Mouse (Mus musculus) left cerebral cortex, adult 8-10 months (tissue): ENCODE measurements around the gene Coro2b. TPM values are rescaled to one million over a fixed set of nuclear protein-coding genes. Genes with fewer than 3 reads are reported as not detected.

Experiments used
- DNase-seq, 2 experiments: peaks; one replicate each; pipeline ENCODE4 v3.0.0; 2022; ENCODE audit warnings: low spot score in 2 of 2
- total RNA-seq, 4 experiments: library from RNA; stranded (reverse); gene quantifications; 2 replicates each; pipeline ENCODE4 v1.2.4; 2022

Coro2b gene
- total RNA-seq, 4 experiments from 2014 or later, result 159 to 171 (median 170) TPM

GRCm38 (mm10) chr9:62406423-62407013 is 130.3 kb downstream of the Coro2b start:
- no peak for DNase-seq

DNA sequence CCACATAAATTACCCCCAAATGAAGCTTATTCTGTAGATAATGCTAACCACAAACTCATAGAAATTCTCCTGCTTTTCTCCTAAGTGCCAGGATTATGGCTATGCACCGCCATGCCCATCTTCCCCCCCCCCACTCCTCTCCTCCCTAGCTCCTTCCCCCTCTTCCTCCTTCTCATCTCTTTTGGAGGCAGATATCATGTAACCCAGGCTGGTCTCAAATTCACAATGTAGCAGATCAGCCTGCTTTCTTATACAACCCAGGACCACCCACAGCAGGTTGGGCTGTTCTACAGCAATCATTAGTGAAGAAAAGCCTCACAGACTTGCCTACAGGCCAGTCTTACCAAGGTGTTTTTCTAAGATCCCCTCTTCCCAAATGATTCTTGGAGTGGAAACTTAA is 135.3 kb downstream of the Coro2b start:
- DNase-seq, result no peak

GRCm38 (mm10) chr9:62400531-62401170 is 136.2 kb downstream of the Coro2b start:
- no peak for DNase-seq

DNA sequence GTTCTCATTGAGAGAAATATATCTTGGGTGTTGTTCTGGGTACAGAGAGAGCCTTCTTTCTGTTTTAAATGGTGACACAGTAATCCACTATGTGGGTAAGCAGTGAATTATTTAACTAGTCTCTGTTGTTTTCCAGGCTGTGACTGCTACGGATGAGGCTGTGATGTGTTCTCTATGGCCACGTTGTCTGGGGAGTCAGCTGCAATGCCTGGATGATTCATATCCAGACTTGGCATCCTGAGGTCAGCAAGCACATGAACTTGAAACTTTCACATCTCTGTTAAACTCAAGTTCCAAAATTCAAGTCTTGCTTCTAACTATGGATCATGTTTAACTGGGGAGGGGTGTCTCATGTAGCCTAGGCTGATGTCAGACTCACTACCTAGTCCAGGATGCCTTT is 142.7 kb downstream of the Coro2b start:
- no peak for DNase-seq

GRCm38 (mm10) chr9:62393531-62393930 is 143.3 kb downstream of the Coro2b start:
- no peak for DNase-seq

- DNase-seq, result no peak
Observed at GRCm38 (mm10) chr9:62389735-62390134, 147.1 kb downstream of the Coro2b start.

DNA sequence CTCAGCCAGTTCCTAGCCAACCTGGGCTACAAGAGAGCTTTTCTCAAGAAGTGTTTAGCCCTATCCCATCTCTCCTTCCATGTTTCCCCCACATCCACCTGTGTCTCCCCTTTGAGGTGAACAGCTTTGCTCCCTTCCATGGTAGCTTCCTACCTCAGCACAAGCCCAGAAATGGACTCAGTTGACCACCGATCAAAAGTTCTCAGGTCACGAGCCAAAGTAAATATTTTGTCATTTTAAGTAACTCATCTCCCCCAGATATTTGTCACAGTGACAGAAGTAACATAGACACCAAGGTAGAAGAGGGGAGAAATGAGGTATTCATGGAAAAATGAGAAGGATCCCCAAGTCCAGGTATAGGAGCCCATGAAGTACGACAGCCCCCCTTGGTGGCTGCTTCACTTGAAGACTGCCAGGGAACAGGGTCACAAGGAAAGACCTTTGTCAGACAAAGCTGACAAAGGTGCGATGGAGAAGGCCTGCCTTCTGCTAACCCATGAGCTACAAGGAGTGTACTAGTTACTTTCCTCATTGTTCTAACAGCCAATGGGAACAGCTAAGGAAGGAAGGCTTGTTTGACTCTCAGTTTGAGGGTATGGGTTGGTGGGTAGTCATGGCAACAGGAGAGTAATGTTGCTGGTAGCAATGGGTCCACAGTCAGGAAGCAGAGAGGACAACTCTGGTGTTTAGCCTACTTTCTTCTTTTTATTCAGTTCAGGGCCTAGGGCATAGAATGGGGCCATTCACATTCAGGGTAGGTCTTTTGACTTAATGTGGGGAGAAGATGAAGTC is 150.9 kb downstream of the Coro2b start:
- DNase-seq, result no peak

GRCm38 (mm10) chr9:62385062-62385461 is 151.8 kb downstream of the Coro2b start:
- no peak for DNase-seq

DNA sequence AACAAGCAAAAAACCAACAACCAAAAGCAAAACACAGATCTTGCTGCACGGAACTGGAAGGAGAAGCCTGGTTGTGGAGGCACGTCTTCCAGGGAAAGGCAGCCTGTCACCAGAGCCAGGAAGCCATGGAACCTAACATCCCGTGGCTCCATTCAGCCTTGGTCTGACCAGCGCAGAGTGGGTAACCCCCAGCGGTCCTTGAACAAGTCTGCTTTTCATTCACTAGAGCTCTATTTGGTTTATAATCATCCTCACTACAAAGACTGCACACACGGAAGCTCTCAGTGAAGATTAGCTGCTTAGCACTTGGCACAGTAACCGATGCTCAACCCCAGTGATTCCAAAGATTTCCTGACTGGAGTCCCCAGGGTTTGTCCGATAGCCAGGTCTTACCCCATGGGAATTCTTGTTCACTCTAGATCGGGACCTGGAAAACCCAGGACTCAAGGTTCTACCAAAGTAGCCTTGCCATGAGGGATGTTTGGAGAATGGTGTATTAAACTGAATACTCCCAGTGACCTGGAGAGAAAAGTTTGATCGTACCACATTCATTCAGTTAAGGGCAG is 154.2 kb downstream of the Coro2b start:
- no peak for DNase-seq

DNA sequence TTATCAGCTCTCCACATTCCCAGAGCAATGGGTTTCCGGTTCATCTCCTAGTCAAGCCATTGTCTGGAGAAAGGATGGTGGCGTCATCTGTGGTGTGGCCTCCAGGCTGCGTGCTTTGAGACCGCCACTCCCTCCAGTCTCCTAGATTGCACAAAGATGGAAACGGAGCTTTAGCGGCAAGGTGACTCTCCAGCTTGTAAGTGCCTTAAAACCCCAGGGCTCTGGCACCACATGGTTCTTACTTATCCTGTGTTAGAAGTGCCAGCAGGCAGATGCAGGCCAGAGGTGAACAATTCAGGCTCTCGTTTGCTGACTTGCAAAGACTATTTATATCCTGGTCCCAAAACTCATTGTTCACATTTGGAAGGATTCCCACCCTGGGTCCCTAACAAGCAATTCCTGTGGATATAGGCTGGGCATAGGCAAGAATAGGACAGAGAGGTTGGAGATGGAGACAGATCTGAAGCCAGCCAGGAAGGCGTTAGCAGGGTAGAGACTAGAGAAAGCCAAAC is 155.4 kb downstream of the Coro2b start:
- no peak for DNase-seq

DNA sequence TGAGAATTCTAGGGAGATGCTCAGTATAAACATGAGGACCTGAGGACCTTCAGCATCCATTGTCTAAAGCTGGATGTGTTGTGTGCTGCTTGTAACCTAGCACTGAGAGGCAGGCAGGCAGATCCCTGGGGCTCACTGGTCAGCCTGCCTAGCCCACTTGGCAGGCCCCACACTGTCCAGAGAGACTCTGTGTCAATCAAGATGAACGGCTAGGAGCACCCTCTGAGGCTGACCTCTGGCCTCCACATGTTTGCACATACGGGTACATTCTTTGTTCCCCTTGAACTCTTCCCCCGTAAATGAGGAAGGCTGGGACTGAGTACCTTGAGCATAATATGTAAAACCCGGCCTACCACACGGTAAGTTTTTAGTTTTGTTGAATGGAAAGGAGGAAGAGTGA is 156.5 kb downstream of the Coro2b start:
- DNase-seq, result no peak

DNA sequence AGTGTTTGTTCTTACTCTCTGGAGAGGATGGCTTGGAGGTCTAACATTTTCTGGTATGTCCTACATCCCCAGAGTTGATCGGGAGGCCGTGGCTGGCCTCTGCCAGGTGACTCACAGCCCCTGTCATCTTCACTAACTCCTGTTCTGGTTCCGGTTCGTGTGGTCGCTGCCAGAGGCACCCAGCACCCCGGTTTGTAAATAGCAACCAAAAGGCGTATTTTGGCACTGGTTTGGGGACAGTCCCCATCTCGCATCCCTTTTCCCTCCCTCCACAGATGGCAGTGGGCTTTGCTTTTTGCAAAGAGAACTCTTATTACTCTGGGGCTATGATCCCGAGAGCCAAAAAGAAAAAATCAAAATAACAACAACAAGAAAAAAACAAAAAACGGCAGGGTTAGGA is 158.9 kb downstream of the Coro2b start:
- no peak for DNase-seq

GRCm38 (mm10) chr9:62374276-62374675 is 162.6 kb downstream of the Coro2b start:
- DNase-seq, result no peak

- DNase-seq, result no peak
Observed at GRCm38 (mm10) chr9:62373222-62374123, 163.4 kb downstream of the Coro2b start.

GRCm38 (mm10) chr9:62372556-62373221 is 164.2 kb downstream of the Coro2b start:
- DNase-seq, result no peak

GRCm38 (mm10) chr9:62371745-62372555 is 164.9 kb downstream of the Coro2b start:
- DNase-seq, result no peak

DNA sequence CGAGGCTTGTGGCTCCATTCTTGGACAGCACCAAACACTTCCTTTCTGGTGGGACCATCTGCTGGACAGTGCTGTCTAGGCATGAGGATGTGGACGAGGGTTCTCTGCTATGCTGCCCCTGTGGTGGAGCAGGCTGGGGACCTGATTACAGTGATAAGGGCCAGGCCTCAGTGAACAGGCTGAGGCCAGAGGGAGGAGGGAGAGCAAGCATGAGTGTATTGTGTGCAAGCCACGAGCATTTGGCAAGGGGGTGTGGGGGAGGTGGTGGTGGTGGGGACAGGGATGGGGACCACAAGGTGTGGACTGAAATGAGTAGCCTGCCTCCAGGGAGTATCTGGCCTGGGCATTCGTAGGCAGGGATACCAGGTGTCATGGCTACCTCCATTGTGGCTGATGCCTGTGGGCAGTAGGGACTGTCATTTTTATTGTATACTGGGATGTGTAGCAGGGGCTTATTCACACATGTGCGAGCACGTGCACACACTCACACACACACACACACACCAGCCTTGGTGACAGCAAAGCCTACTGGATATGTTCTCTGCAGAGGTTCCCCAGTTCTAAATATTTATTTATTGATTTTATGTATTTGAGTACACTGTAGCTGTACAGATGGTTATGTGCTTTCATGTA is 166.1 kb downstream of the Coro2b start:
- no peak for DNase-seq

DNA sequence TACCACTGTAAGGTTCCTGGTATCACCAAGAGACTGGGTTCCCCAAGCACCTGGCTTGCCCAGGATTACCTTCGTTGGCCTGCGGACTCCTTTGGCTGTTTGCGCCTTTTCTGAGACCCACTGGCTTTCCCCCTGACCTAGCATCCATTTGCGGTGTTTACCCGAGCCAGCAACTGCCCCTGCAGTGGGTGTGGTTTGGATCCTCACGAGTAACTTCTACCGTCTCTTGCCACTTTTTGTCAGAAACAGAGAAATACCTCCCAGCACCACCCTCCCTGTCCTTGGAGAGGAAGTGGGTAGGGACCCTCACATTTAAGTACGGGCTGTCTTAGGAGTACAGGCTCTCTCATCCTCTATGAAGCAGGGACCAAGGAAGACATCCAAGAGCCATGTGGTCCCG is 166.7 kb downstream of the Coro2b start:
- no peak for DNase-seq
